Mouse (Mus musculus) liver, embryonic 13.5 days (tissue): ENCODE data around the gene Tanc2. TPM values are rescaled to one million over a fixed set of nuclear protein-coding genes. Genes with fewer than 3 reads are reported as not detected.

Source experiments
- ATAC-seq: fragments of 200-750 bp; cut with Nextera tagmentation; 2 replicates; pipeline ENCODE4 v1.8.0; 2017; ENCODE audit warnings: low read depth, mild to moderate bottlenecking, moderate number of reproducible peaks, moderate library complexity
- DNase-seq: peaks from one replicate; pipeline ENCODE4 v3.0.0; 2022
- H3K27ac ChIP-seq: fragments of 300-500 bp; sonication (generic); 2 replicates; pipeline ENCODE4 v1.5.1; 2015; ENCODE audit warnings: moderate library complexity, mild to moderate bottlenecking, inconsistent platforms
- H3K27me3 ChIP-seq: fragments of 300-500 bp; sonication (generic); 2 replicates; pipeline ENCODE4 v1.6.1; 2015; ENCODE audit warnings: mild to moderate bottlenecking, inconsistent platforms
- H3K36me3 ChIP-seq: fragments of 300-500 bp; sonication (generic); 2 replicates; pipeline ENCODE4 v1.6.1; 2015; ENCODE audit warnings: mild to moderate bottlenecking, inconsistent platforms
- H3K4me1 ChIP-seq: fragments of 300-500 bp; sonication (generic); replicated peaks from 2 replicates; pipeline ENCODE4 v1.6.1; 2015; ENCODE audit warnings: inconsistent platforms
- H3K4me2 ChIP-seq: fragments of 300-500 bp; sonication (generic); 2 replicates; pipeline ENCODE4 v1.6.1; 2015; ENCODE audit warnings: inconsistent platforms, mild to moderate bottlenecking, moderate library complexity
- H3K4me3 ChIP-seq: fragments of 300-500 bp; sonication (generic); replicated peaks from 2 replicates; pipeline ENCODE4 v1.5.1; 2015; ENCODE audit warnings: mild to moderate bottlenecking, inconsistent platforms
- H3K9ac ChIP-seq: fragments of 300-500 bp; sonication (generic); 2 replicates; pipeline ENCODE4 v1.6.1; 2015; ENCODE audit warnings: mild to moderate bottlenecking, inconsistent platforms
- H3K9me3 ChIP-seq: fragments of 300-500 bp; sonication (generic); replicated peaks from 2 replicates; pipeline ENCODE4 v1.6.1; 2016; ENCODE audit warnings: inconsistent platforms
- WGBS: fragments of 180-500 bp; shearing (Covaris S2); methylation state at CpG from one replicate; pipeline ENCODE4 v1.1.7; 2015; ENCODE audit not compliant: insufficient replicate concordance; 5-methylcytosine and 5-hydroxymethylcytosine counted together
- polyA plus RNA-seq: library from polyadenylated mRNA; unstranded; fragments of >200 nt; fragmentation: Nextera tagmentation; extraction: Ambion mirVana; gene quantifications from 2 replicates; pipeline ENCODE4 v1.2.1, GENCODE M21; 2015

Gene Tanc2
- 0.96 and 1.3 TPM in 2 replicates for polyA plus RNA-seq

- H3K36me3 ChIP-seq = no peaks in the 10 kb centered on the region
- H3K4me2 ChIP-seq = peak within 1 kb of the TSS; percentile 99
- H3K27ac ChIP-seq = peak within 1 kb of the TSS; percentile 80
- ATAC-seq = no peak; the same call in 1 of the 2 replicates
- WGBS = under 1% methylated on average over 79 of the region's 87 CpGs
- DNase-seq = peak; percentile 33
- peaks cover 24% of the 10 kb centered on the region for H3K4me1 ChIP-seq
- no peaks in the 10 kb centered on the region for H3K9me3 ChIP-seq
- no peaks in the 10 kb centered on the region for H3K27me3 ChIP-seq
- H3K4me3 ChIP-seq = peak within 1 kb of the TSS; percentile 82
- peak within 1 kb of the TSS; percentile 90 for H3K9ac ChIP-seq
Measured at GRCm38 (mm10) chr11:105589877-105590641, at the start of gene Tanc2. Gene Tanc2 (plus strand): TSS chr11:105589986.

GRCm38 (mm10) chr11:105540781-105541180, 49.0 kb upstream of the Tanc2 start:
- Histone ChIP-seq H3K4me3 (no peak overlapping the region), H3K9me3 (no peaks in the 10 kb centered on the region), H3K36me3 (no peaks in the 10 kb centered on the region), H3K9ac (no peak overlapping the region), H3K27me3 (peaks cover 7% of the 10 kb centered on the region; the same call in 1 of the 2 replicates), H3K4me2 (no peak overlapping the region), H3K27ac (no peak overlapping the region), H3K4me1 (0 out of 2 replicates have a peak, but pooled peaks cover 7% of the 10 kb centered on the region)
- no peak for DNase-seq
- no peak for ATAC-seq
- WGBS = 75% methylated on average over 8 of the region's 8 CpGs

GRCm38 (mm10) chr11:105541366-105541765, 48.4 kb upstream of the Tanc2 start:
- DNase-seq (no peak), ATAC-seq (no peak)
- no peak overlapping the region for H3K27ac ChIP-seq
- H3K4me3 ChIP-seq = no peak overlapping the region
- H3K27me3 ChIP-seq = peaks cover 7% of the 10 kb centered on the region; the same call in 1 of the 2 replicates
- no peaks in the 10 kb centered on the region for H3K9me3 ChIP-seq
- H3K9ac ChIP-seq = no peak overlapping the region
- no peaks in the 10 kb centered on the region for H3K36me3 ChIP-seq
- 64% methylated on average over 4 of the region's 4 CpGs for WGBS
- 0 out of 2 replicates have a peak, but pooled peaks cover 7% of the 10 kb centered on the region for H3K4me1 ChIP-seq
- H3K4me2 ChIP-seq = no peak overlapping the region

GRCm38 (mm10) chr11:105542129-105542528, 47.7 kb upstream of the Tanc2 start:
- no peaks in the 10 kb centered on the region for H3K36me3 ChIP-seq
- no peak overlapping the region for H3K27ac ChIP-seq
- H3K9me3 ChIP-seq = no peaks in the 10 kb centered on the region
- 0 out of 2 replicates have a peak, but pooled peaks cover 7% of the 10 kb centered on the region for H3K4me1 ChIP-seq
- no peak overlapping the region for H3K9ac ChIP-seq
- no peak overlapping the region for H3K4me3 ChIP-seq
- no peak for ATAC-seq
- H3K27me3 ChIP-seq = peaks cover 7% of the 10 kb centered on the region; the same call in 1 of the 2 replicates
- DNase-seq = no peak
- WGBS = 6% methylated on average over 1 of the region's 1 CpGs
- H3K4me2 ChIP-seq = no peak overlapping the region

GRCm38 (mm10) chr11:105545801-105546200, 44.0 kb upstream of the Tanc2 start:
- Histone ChIP-seq H3K9me3 (no peaks in the 10 kb centered on the region), H3K9ac (no peak overlapping the region), H3K36me3 (no peaks in the 10 kb centered on the region), H3K27ac (no peak overlapping the region), H3K27me3 (peaks cover 7% of the 10 kb centered on the region; the same call in 1 of the 2 replicates), H3K4me1 (peaks cover 10% of the 10 kb centered on the region; the same call in 1 of the 2 replicates), H3K4me2 (no peak overlapping the region), H3K4me3 (no peak overlapping the region)
- 58% methylated on average over 8 of the region's 8 CpGs for WGBS
- DNase-seq = no peak
- no peak for ATAC-seq

- Histone ChIP-seq H3K9me3 (no peaks in the 10 kb centered on the region), H3K4me3 (no peak overlapping the region), H3K4me1 (peaks cover 10% of the 10 kb centered on the region; the same call in 1 of the 2 replicates), H3K4me2 (no peak overlapping the region), H3K36me3 (no peaks in the 10 kb centered on the region), H3K27ac (no peak overlapping the region), H3K27me3 (peaks cover 7% of the 10 kb centered on the region; the same call in 1 of the 2 replicates), H3K9ac (no peak overlapping the region)
- WGBS = 67% methylated on average over 6 of the region's 6 CpGs
- DNase-seq = no peak
- no peak for ATAC-seq
Measured at GRCm38 (mm10) chr11:105546393-105546792, 43.4 kb upstream of the Tanc2 start.

GRCm38 (mm10) chr11:105548383-105548782, 41.4 kb upstream of the Tanc2 start:
- ATAC-seq = no peak
- no peak overlapping the region for H3K27ac ChIP-seq

GRCm38 (mm10) chr11:105549164-105550121, 40.3 kb upstream of the Tanc2 start:
- ATAC-seq (peak; percentile 41; the same call in 1 of the 2 replicates), DNase-seq (no peak)
- Histone ChIP-seq H3K36me3 (no peaks in the 10 kb centered on the region), H3K9me3 (no peaks in the 10 kb centered on the region), H3K27ac (no peak overlapping the region), H3K27me3 (peaks cover 4% of the 10 kb centered on the region; the same call in 1 of the 2 replicates), H3K4me1 (peaks cover 3% of the 10 kb centered on the region; the same call in 1 of the 2 replicates), H3K4me3 (no peak overlapping the region), H3K9ac (no peak overlapping the region), H3K4me2 (no peak overlapping the region)
- 68% methylated on average over 9 of the region's 9 CpGs for WGBS

More at GRCm38 (mm10) chr11:105548383-105548782, 41.4 kb upstream of the Tanc2 start:
- H3K4me3 ChIP-seq = no peak overlapping the region
- no peak overlapping the region for H3K9ac ChIP-seq
- no peak overlapping the region for H3K4me2 ChIP-seq
- H3K4me1 ChIP-seq = peaks cover 3% of the 10 kb centered on the region; the same call in 1 of the 2 replicates
- H3K27me3 ChIP-seq = peaks cover 7% of the 10 kb centered on the region; the same call in 1 of the 2 replicates
- 62% methylated on average over 6 of the region's 6 CpGs for WGBS
- no peaks in the 10 kb centered on the region for H3K36me3 ChIP-seq
- H3K9me3 ChIP-seq = no peaks in the 10 kb centered on the region
- no peak for DNase-seq

GRCm38 (mm10) chr11:105557285-105557684, 32.5 kb upstream of the Tanc2 start:
- Histone ChIP-seq H3K4me1 (peaks cover 15% of the 10 kb centered on the region), H3K9ac (no peak overlapping the region), H3K36me3 (no peaks in the 10 kb centered on the region), H3K9me3 (no peaks in the 10 kb centered on the region), H3K4me2 (no peak overlapping the region), H3K4me3 (no peak overlapping the region), H3K27me3 (no peaks in the 10 kb centered on the region), H3K27ac (no peak overlapping the region)
- ATAC-seq = no peak
- 76% methylated on average over 8 of the region's 8 CpGs for WGBS
- no peak for DNase-seq

GRCm38 (mm10) chr11:105558091-105558490, 31.7 kb upstream of the Tanc2 start:
- Histone ChIP-seq H3K27ac (no peak overlapping the region), H3K4me2 (no peak overlapping the region), H3K4me3 (no peak overlapping the region), H3K9ac (no peak overlapping the region), H3K4me1 (peaks cover 15% of the 10 kb centered on the region), H3K27me3 (no peaks in the 10 kb centered on the region), H3K9me3 (no peaks in the 10 kb centered on the region), H3K36me3 (no peaks in the 10 kb centered on the region)
- no peak for ATAC-seq
- no peak for DNase-seq
